Mouse (Mus musculus) hindbrain, embryonic 14.5 days (tissue): ENCODE results near the gene Nmnat1. TPM values are rescaled to one million over a fixed set of nuclear protein-coding genes. Genes with fewer than 3 reads are reported as not detected.

ENCODE experiments used
- ATAC-seq: fragments of 200-750 bp; cut with Nextera tagmentation; 2 replicates; pipeline ENCODE4 v1.8.0; 2017; ENCODE audit warnings: moderate number of reproducible peaks, mild to moderate bottlenecking, moderate TSS enrichment, moderate library complexity; ENCODE audit not compliant: low FRiP score
- DNase-seq: peaks from one replicate; pipeline ENCODE4 v3.0.0-alpha.2; 2015; ENCODE audit warnings: low spot score
- H3K27ac ChIP-seq: fragments of 300-500 bp; sonication (generic); 2 replicates; pipeline ENCODE4 v1.5.1; 2014; ENCODE audit warnings: mild to moderate bottlenecking, moderate library complexity
- H3K27me3 ChIP-seq: fragments of 300-500 bp; sonication (generic); 2 replicates; pipeline ENCODE4 v1.6.1; 2014; ENCODE audit warnings: mild to moderate bottlenecking, low read length, mixed read lengths; ENCODE audit not compliant: control insufficient read depth, insufficient read depth
- H3K36me3 ChIP-seq: fragments of 300-500 bp; sonication (generic); replicated peaks from 2 replicates; pipeline ENCODE4 v1.6.1; 2014; ENCODE audit not compliant: control insufficient read depth, insufficient read depth
- H3K4me1 ChIP-seq: fragments of 300-500 bp; sonication (generic); replicated peaks from 2 replicates; pipeline ENCODE4 v1.6.1; 2014; ENCODE audit warnings: antibody characterized with exemption, low read length, mixed read lengths; ENCODE audit not compliant: control insufficient read depth, insufficient read depth
- H3K4me2 ChIP-seq: fragments of 300-500 bp; sonication (generic); replicated peaks from 2 replicates; pipeline ENCODE4 v1.6.1; 2014; ENCODE audit warnings: mild to moderate bottlenecking, moderate library complexity
- H3K4me3 ChIP-seq: fragments of 300-500 bp; sonication (generic); replicated peaks from 2 replicates; pipeline ENCODE4 v1.5.1; 2014; ENCODE audit warnings: mild to moderate bottlenecking, low read length
- H3K9ac ChIP-seq: fragments of 300-500 bp; sonication (generic); 2 replicates; pipeline ENCODE4 v1.6.1; 2014
- H3K9me3 ChIP-seq: fragments of 300-500 bp; sonication (generic); 2 replicates; pipeline ENCODE4 v1.6.1; 2016; ENCODE audit warnings: low read length; ENCODE audit not compliant: control insufficient read depth
- WGBS: fragments of 180-500 bp; shearing (Covaris S2); extraction: QIAGEN DNeasy Blood & Tissue Kit; methylation state at CpG from one replicate; pipeline ENCODE4 v1.1.7; 2014; 5-methylcytosine and 5-hydroxymethylcytosine counted together
- polyA plus RNA-seq: library from polyadenylated mRNA; unstranded; fragments of >200 nt; fragmentation: Nextera tagmentation; extraction: Ambion mirVana; gene quantifications from 2 replicates; pipeline ENCODE4 v1.2.1, GENCODE M21; 2014

The Nmnat1 gene
- polyA plus RNA-seq, 1 experiment from 2014 or later = 7.5 TPM

GRCm38 (mm10) chr4:149517868-149518340, 32.9 kb upstream of the Nmnat1 start, which contains the start of gene Ctnnbip1:
Ctnnbip1 (plus strand) TSS chr4:149518236.
- H3K27me3 ChIP-seq = no peaks in the 10 kb centered on the region
- peak within 1 kb of the TSS; percentile 74 for H3K27ac ChIP-seq
- no peaks in the 10 kb centered on the region for H3K36me3 ChIP-seq
- H3K4me2 ChIP-seq = peak within 1 kb of the TSS; percentile 87
- peaks cover 11% of the 10 kb centered on the region for H3K4me1 ChIP-seq
- H3K4me3 ChIP-seq = peak within 1 kb of the TSS; percentile 93
- H3K9me3 ChIP-seq = no peaks in the 10 kb centered on the region
- ATAC-seq (peak; percentile 98), DNase-seq (peak; percentile 94)
- H3K9ac ChIP-seq = peak within 1 kb of the TSS; percentile 95
- WGBS = under 1% methylated on average over 37 of the region's 46 CpGs

GRCm38 (mm10) chr4:149515706-149516105, 30.7 kb upstream of the Nmnat1 start:
- Histone ChIP-seq H3K9me3 (no peaks in the 10 kb centered on the region), H3K27ac (no peak overlapping the region), H3K4me1 (peaks cover 11% of the 10 kb centered on the region), H3K36me3 (no peaks in the 10 kb centered on the region), H3K4me3 (no peak overlapping the region), H3K4me2 (no peak overlapping the region), H3K9ac (no peak overlapping the region), H3K27me3 (no peaks in the 10 kb centered on the region)
- no peak for ATAC-seq
- no peak for DNase-seq
- 84% methylated on average over 5 of the region's 5 CpGs for WGBS

GRCm38 (mm10) chr4:149512072-149512471, 27.1 kb upstream of the Nmnat1 start:
- 74% methylated on average over 7 of the region's 7 CpGs for WGBS
- H3K9ac ChIP-seq = no peak overlapping the region
- H3K4me3 ChIP-seq = no peak overlapping the region
- DNase-seq (no peak), ATAC-seq (no peak)
- H3K27ac ChIP-seq = no peak overlapping the region
- H3K4me2 ChIP-seq = no peak overlapping the region
- no peaks in the 10 kb centered on the region for H3K36me3 ChIP-seq
- no peaks in the 10 kb centered on the region for H3K27me3 ChIP-seq
- H3K4me1 ChIP-seq = no peaks in the 10 kb centered on the region
- H3K9me3 ChIP-seq = no peaks in the 10 kb centered on the region

GRCm38 (mm10) chr4:149511221-149511646, 26.2 kb upstream of the Nmnat1 start:
- Histone ChIP-seq H3K36me3 (no peaks in the 10 kb centered on the region), H3K4me2 (no peak overlapping the region), H3K4me3 (no peak overlapping the region), H3K27ac (no peak overlapping the region), H3K9me3 (no peaks in the 10 kb centered on the region), H3K4me1 (no peaks in the 10 kb centered on the region), H3K9ac (no peak overlapping the region), H3K27me3 (no peaks in the 10 kb centered on the region)
- ATAC-seq (no peak), DNase-seq (no peak)
- WGBS = 36% methylated on average over 6 of the region's 6 CpGs

- H3K9ac ChIP-seq = no peak overlapping the region
- no peaks in the 10 kb centered on the region for H3K4me1 ChIP-seq
- no peaks in the 10 kb centered on the region for H3K9me3 ChIP-seq
- 80% methylated on average over 3 of the region's 3 CpGs for WGBS
- H3K27me3 ChIP-seq = no peaks in the 10 kb centered on the region
- H3K4me3 ChIP-seq = no peak overlapping the region
- no peak overlapping the region for H3K4me2 ChIP-seq
- no peak overlapping the region for H3K27ac ChIP-seq
- no peak for DNase-seq
- no peak for ATAC-seq
- peaks cover 8% of the 10 kb centered on the region; the same call in 1 of the 2 replicates for H3K36me3 ChIP-seq
Measured at GRCm38 (mm10) chr4:149506904-149507303, 21.9 kb upstream of the Nmnat1 start.

- Histone ChIP-seq H3K27me3 (no peaks in the 10 kb centered on the region), H3K27ac (no peak overlapping the region), H3K4me3 (no peak overlapping the region), H3K4me2 (no peak overlapping the region), H3K36me3 (peaks cover 13% of the 10 kb centered on the region), H3K9me3 (no peaks in the 10 kb centered on the region), H3K9ac (no peak overlapping the region), H3K4me1 (no peaks in the 10 kb centered on the region)
- no peak for DNase-seq
- no peak for ATAC-seq
- 62% methylated on average over 14 of the region's 15 CpGs for WGBS
Measured at GRCm38 (mm10) chr4:149505261-149505967, 20.4 kb upstream of the Nmnat1 start.

GRCm38 (mm10) chr4:149504858-149505257, 19.9 kb upstream of the Nmnat1 start:
- H3K9me3 ChIP-seq = no peaks in the 10 kb centered on the region
- 33% methylated on average over 3 of the region's 3 CpGs for WGBS
- H3K4me2 ChIP-seq = no peak overlapping the region
- peaks cover 18% of the 10 kb centered on the region for H3K36me3 ChIP-seq
- H3K4me1 ChIP-seq = no peaks in the 10 kb centered on the region
- H3K27ac ChIP-seq = 0 out of 2 replicates have a peak overlapping the region, but pooled peaks have one; percentile 20
- DNase-seq (no peak), ATAC-seq (no peak)
- no peak overlapping the region for H3K9ac ChIP-seq
- H3K4me3 ChIP-seq = no peak overlapping the region
- no peaks in the 10 kb centered on the region for H3K27me3 ChIP-seq

- Histone ChIP-seq H3K9me3 (no peaks in the 10 kb centered on the region), H3K27ac (0 out of 2 replicates have a peak overlapping the region, but pooled peaks have one; percentile 20), H3K4me1 (no peaks in the 10 kb centered on the region), H3K9ac (no peak overlapping the region), H3K36me3 (peaks cover 23% of the 10 kb centered on the region), H3K27me3 (no peaks in the 10 kb centered on the region), H3K4me3 (no peak overlapping the region), H3K4me2 (no peak overlapping the region)
- WGBS = 87% methylated on average over 5 of the region's 5 CpGs
- no peak for ATAC-seq
- no peak for DNase-seq
Measured at GRCm38 (mm10) chr4:149504363-149504762, 19.4 kb upstream of the Nmnat1 start.

- Histone ChIP-seq H3K27ac (no peak overlapping the region), H3K9ac (no peak overlapping the region), H3K4me3 (no peak overlapping the region), H3K36me3 (peaks cover 61% of the 10 kb centered on the region), H3K27me3 (no peaks in the 10 kb centered on the region), H3K4me2 (no peak overlapping the region), H3K4me1 (no peaks in the 10 kb centered on the region), H3K9me3 (no peaks in the 10 kb centered on the region)
- 72% methylated on average over 5 of the region's 5 CpGs for WGBS
- ATAC-seq = no peak
- DNase-seq = no peak
Measured at GRCm38 (mm10) chr4:149499790-149500189, 14.8 kb upstream of the Nmnat1 start.
